Mouse (Mus musculus) B cell, adult (primary cell): Measurements from ENCODE around the gene Oasl1. TPM values are rescaled to one million over a fixed set of nuclear protein-coding genes. Genes with fewer than 3 reads are reported as not detected.

ENCODE experiments used
- total RNA-seq: library from RNA; stranded (reverse); gene quantifications from 4 replicates; pipeline ENCODE4 v1.2.4, GENCODE M21; 2023; ENCODE audit not compliant: inconsistent age

Oasl1 gene
- 19.1 to 44.2 TPM (median 26.8 TPM) in 4 replicates for total RNA-seq

DNA sequence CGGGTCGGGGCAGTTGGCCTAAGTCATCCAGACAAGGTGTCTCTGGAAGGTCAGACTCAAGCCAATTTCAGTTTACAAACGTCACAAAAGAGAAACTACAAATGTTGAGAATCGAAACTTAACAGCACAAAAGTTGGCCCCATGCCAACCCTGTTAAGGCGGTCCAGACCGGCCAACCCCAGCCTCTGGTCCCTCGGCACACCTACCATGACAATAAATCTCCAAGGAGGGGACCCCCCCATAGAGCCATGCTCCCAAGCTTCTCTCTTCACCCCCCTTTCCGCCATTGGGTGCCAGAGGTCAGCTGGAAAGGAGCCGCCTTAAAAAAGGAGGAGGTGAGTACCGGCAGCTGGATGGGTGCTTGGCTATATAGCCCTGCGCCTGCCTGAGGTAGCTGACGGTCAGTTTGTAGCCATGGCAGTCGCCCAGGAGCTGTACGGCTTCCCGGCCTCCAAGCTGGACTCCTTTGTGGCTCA is at the start of gene Oasl1:
Oasl1 (plus strand) TSS at position 243 of the 476 bp plus-strand sequence.

DNA sequence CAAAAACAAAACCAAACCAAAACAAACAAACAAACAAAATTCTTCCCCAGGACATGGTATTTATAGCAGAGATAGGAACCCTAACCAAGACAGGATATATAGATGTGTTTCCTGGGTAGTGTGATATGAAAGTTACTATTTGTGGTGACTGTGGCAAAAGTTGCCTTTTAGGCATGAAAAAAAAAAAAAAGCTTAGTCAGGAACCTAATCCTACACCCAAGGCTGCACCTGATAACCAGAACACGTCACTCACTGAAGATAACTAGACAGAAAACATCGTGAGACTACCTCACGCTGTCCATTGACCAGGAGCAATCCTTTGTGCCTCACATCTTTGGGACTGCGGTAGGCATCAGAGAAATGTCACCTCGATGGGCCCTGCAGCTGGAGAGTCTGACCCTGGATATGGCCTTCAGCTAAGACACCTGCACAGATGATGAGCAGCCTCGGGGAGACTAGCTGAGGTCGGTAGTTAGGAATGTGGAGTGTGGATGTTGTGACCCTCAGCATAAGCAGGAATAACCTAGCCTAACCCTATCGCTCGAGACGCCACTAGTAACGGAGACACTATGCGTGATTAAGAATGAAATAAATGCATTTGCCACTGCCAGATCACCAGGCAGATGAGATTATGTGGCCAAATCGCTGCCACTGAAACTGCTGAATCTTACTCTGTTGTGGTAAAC is 26.2 kb upstream of the Oasl1 start, which contains the start of gene Oasl2:
Oasl2 (plus strand) TSS at position 249 of the 686 bp plus-strand sequence.

DNA sequence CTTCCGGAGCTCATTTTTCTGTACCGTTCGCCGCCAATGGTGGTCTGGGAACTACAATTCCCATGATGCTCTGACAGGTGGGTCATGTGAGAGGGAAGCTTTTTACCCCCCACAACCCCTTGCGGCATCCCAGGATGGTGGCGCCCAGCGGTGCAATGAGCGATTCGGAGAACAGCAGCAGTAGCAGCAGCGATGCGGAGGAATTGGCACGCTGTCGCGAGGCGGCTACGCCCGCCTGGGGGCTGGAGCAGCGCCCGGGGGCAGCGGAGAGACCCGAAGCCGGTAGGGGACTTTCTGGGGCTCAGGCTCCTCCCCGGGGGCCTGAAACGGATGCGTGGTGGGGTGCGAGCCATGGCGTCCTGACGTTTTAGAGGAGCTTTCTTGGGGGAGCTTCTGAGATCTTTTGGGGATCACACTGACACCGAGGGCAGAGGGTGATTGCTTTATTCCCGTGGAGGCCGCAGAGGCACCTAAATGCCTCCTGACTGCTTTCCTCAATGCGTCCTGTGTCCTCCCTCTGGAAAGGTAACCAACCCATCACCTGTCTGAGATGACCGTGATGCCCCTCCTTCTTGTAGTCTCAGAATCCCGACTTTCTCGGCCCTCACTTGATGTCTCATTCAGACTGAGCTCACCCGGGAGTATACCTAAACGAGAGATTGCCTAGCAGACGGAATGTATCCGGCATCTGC is 19.2 kb downstream of the Oasl1 start, which contains the start of gene 2210016L21Rik:
2210016L21Rik (plus strand) TSS at position 85 of the 692 bp plus-strand sequence.

DNA sequence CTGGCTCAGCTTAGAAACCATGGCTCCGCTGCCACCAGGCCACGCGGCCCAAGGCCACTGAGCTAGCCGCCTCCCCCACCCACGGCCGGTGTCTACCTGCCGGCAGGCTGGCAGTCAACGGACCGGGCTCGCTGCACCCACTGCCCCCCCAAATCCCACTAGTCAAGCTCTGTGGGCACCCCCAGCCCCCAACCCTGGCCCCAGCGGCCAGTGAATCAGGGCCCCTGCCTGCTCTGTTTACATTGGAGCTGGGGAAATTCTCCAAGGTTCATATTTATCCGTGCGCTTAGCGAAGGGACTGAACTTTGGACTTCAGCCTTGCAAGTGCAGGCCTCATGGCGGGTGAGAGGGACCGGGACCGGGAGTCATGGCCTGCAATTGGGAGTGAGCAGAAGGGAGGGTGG is 47.8 kb downstream of the Oasl1 start, which contains the start of gene Hnf1a:
Hnf1a (minus strand) TSS at position 271 of the 404 bp plus-strand sequence.

Other genes starting within 250 kb of the Oasl1 start
- 56.1 to 58.9 TPM (median 57.4 TPM) in 4 replicates for gene Gltp, start 232.3 kb upstream of the Oasl1 start, total RNA-seq
- gene Tchp, start 215.5 kb upstream of the Oasl1 start, total RNA-seq: 19.0 to 24.7 TPM (median 22.0 TPM) in 4 replicates
- 187 to 205 TPM (median 199 TPM) in 4 replicates for gene Ankrd13a, start 148.6 kb upstream of the Oasl1 start, total RNA-seq
- gene Git2, start 147.7 kb upstream of the Oasl1 start, total RNA-seq: 170 to 180 TPM (median 173 TPM) in 4 replicates
- gene 1500011B03Rik, start 99.8 kb upstream of the Oasl1 start, total RNA-seq: 50.4 to 57.2 TPM (median 52.4 TPM) in 4 replicates
- 0.24 to 0.67 TPM in 2 of 4 replicates, not detected in the others for gene 4930519G04Rik, start 69.6 kb upstream of the Oasl1 start, total RNA-seq
- not detected in 4 replicates for gene Gm9936, start 64.6 kb upstream of the Oasl1 start, total RNA-seq
- 4.5 to 7.3 TPM (median 6.6 TPM) in 4 replicates for gene Oasl2, start 26.3 kb upstream of the Oasl1 start, total RNA-seq
- gene 2210016L21Rik, start 18.9 kb downstream of the Oasl1 start, total RNA-seq: 35.9 to 40.1 TPM (median 39.5 TPM) in 4 replicates
- gene Hnf1a, start 47.9 kb downstream of the Oasl1 start, total RNA-seq: not detected in 4 replicates
- 54.8 to 58.2 TPM (median 56.8 TPM) in 4 replicates for gene Sppl3, start 87.9 kb downstream of the Oasl1 start, total RNA-seq
- 0.96 TPM in 1 of 4 replicates, not detected in the others for gene Gm10401, start 175.1 kb downstream of the Oasl1 start, total RNA-seq
- 17.1 to 21.0 TPM (median 18.9 TPM) in 4 replicates for gene Acads, start 196.1 kb downstream of the Oasl1 start, total RNA-seq
- gene Unc119b, start 211.7 kb downstream of the Oasl1 start, total RNA-seq: 34.6 to 39.0 TPM (median 37.0 TPM) in 4 replicates
- gene Mlec, start 234.9 kb downstream of the Oasl1 start, total RNA-seq: 74.1 to 86.9 TPM (median 78.0 TPM) in 4 replicates